Mouse (Mus musculus) forebrain, embryonic 14.5 days (tissue): ENCODE measurements around the gene Arhgef18. TPM values are rescaled to one million over a fixed set of nuclear protein-coding genes. Genes with fewer than 3 reads are reported as not detected.

Experiments used
- ATAC-seq: fragments of 200-750 bp; cut with Nextera tagmentation; 2 replicates; pipeline ENCODE4 v1.8.0; 2017; ENCODE audit warnings: mild to moderate bottlenecking, moderate library complexity
- DNase-seq: peaks from one replicate; pipeline ENCODE4 v3.0.0-alpha.2; 2015; ENCODE audit warnings: low spot score
- H3K27ac ChIP-seq: fragments of 300-500 bp; sonication (generic); 2 replicates; pipeline ENCODE4 v1.5.1; 2014; ENCODE audit warnings: low read depth, mild to moderate bottlenecking, control low read depth, low read length, moderate library complexity
- H3K27me3 ChIP-seq: fragments of 300-500 bp; sonication (generic); replicated peaks from 2 replicates; pipeline ENCODE4 v1.6.1; 2014; ENCODE audit warnings: low read length, control low read depth, mixed read lengths; ENCODE audit not compliant: control insufficient read depth, insufficient read depth
- H3K36me3 ChIP-seq: fragments of 300-500 bp; sonication (generic); 2 replicates; pipeline ENCODE4 v1.6.1; 2014; ENCODE audit warnings: low read length, control low read depth; ENCODE audit not compliant: control insufficient read depth, insufficient read depth
- H3K4me1 ChIP-seq: fragments of 300-500 bp; sonication (generic); 2 replicates; pipeline ENCODE4 v1.6.1; 2014; ENCODE audit warnings: antibody characterized with exemption, low read length, control low read depth; ENCODE audit not compliant: control insufficient read depth, insufficient read depth
- H3K4me2 ChIP-seq: fragments of 300-500 bp; sonication (generic); 2 replicates; pipeline ENCODE4 v1.6.1; 2014; ENCODE audit warnings: mild to moderate bottlenecking, control low read depth, low read length
- H3K4me3 ChIP-seq: fragments of 300-500 bp; sonication (generic); 2 replicates; pipeline ENCODE4 v1.5.1; 2014; ENCODE audit warnings: low read depth, low read length, control low read depth
- H3K9ac ChIP-seq: fragments of 300-500 bp; sonication (generic); 2 replicates; pipeline ENCODE4 v1.6.1; 2014; ENCODE audit warnings: mild to moderate bottlenecking, low read length, control low read depth, moderate library complexity
- H3K9me3 ChIP-seq: fragments of 300-500 bp; sonication (generic); replicated peaks from 2 replicates; pipeline ENCODE4 v1.6.1; 2016; ENCODE audit warnings: low read length, control low read depth, mixed read lengths; ENCODE audit not compliant: control insufficient read depth
- WGBS: fragments of 180-500 bp; shearing (Covaris S2); extraction: QIAGEN DNeasy Blood & Tissue Kit; methylation state at CpG from one replicate; pipeline ENCODE4 v1.1.7; 2014; 5-methylcytosine and 5-hydroxymethylcytosine counted together
- polyA plus RNA-seq: library from polyadenylated mRNA; unstranded; fragments of >200 nt; fragmentation: Nextera tagmentation; extraction: Ambion mirVana; gene quantifications from 2 replicates; pipeline ENCODE4 v1.2.1, GENCODE M21; 2014

Gene Arhgef18
- polyA plus RNA-seq, 1 experiment from 2014 or later: 8.6 TPM

DNA sequence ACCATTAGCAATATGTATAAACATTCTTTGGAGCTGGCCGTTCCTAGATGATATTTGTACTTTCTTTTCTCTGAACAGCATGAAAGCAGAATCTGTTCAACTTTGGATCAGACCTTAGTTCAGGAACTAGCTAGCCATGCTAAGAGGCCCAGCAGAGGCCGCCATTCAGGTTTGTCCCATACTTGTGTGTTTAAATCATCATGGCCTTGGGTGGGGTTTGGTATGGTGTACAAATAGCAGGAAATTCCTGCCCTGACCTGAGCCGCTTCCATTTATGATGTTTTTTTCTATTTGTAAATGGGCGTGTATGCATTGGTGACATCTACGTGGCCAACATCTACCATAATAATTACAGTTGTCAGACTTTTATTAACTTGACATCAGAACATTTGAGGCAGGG, 32.4 kb downstream of the Arhgef18 start:
- Histone ChIP-seq H3K36me3 (peaks cover 23% of the 10 kb centered on the region), H3K9ac (no peak overlapping the region), H3K4me2 (no peak overlapping the region), H3K4me1 (no peaks in the 10 kb centered on the region), H3K4me3 (no peak overlapping the region), H3K9me3 (no peaks in the 10 kb centered on the region), H3K27me3 (no peaks in the 10 kb centered on the region), H3K27ac (no peak overlapping the region)
- 89% methylated on average over 5 of the region's 5 CpGs for WGBS
- DNase-seq (no peak), ATAC-seq (no peak)

DNA sequence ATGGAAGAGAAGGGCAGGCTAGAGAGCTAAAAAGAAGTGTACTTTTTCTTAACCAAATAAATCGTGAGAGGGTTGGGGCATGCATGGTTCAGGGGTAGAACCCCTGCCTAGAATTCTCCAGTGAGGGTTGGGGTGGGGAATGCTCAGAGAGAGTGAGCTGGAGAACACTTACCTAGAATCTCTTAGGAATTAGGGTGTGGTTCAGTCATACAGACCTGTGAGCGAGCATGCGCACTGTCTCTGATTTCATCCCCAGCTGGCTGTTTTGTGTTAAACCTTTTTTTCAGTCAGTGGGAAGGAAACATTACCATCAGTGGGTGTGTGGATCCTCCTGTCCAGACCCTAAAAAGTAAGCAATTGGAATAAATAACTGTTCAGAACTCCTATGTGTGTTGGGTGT, 33.4 kb downstream of the Arhgef18 start:
- H3K27me3 ChIP-seq: no peaks in the 10 kb centered on the region
- no peaks in the 10 kb centered on the region for H3K4me1 ChIP-seq
- ATAC-seq (no peak), DNase-seq (no peak)
- H3K9ac ChIP-seq: no peak overlapping the region
- no peak overlapping the region for H3K4me2 ChIP-seq
- no peaks in the 10 kb centered on the region for H3K9me3 ChIP-seq
- 91% methylated on average over 3 of the region's 3 CpGs for WGBS
- H3K27ac ChIP-seq: no peak overlapping the region
- no peak overlapping the region for H3K4me3 ChIP-seq
- H3K36me3 ChIP-seq: peaks cover 31% of the 10 kb centered on the region

DNA sequence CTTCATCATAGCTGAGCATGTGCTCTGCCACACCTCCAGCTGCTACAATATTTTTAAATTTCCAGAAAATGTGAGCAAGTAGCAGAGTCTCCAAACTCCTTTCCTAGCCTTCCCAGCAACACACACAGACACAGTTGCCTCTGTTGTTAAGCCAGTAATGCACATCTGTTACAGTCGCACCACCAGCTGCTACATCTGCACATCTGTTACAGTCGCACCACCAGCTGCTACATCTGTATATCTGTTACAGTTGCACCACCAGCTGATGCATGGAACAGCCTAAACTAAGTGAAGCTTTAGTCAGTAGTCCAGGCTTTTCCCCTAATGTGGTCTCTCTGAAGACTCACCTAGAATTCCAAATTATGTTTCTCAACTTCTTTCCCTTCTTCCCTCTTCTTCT, 35.6 kb downstream of the Arhgef18 start:
- DNase-seq (no peak), ATAC-seq (no peak)
- Histone ChIP-seq H3K27ac (no peak overlapping the region), H3K9me3 (no peaks in the 10 kb centered on the region), H3K4me2 (no peak overlapping the region), H3K9ac (no peak overlapping the region), H3K4me3 (no peak overlapping the region), H3K27me3 (no peaks in the 10 kb centered on the region), H3K4me1 (no peaks in the 10 kb centered on the region), H3K36me3 (peaks cover 51% of the 10 kb centered on the region)
- WGBS: 92% methylated on average over 2 of the region's 2 CpGs

DNA sequence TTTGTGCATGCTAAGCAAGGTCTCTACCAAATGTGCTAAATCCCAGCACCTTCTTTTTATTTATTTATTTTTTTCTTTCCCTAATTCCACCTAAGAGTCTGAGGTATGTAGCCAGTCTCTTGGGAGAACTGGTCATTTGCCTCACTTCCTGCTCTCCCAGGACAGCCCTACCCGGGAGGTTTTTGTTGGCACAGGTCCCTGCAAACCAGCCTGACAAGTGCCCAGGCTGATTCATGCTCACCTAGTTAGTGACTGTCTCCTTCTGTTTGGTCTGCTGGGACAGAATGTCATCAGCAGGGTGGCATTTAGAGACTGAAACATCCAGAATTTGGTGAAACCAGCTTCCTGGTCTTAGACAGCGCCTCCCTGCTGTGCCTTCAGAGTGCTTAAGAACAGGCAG, 37.2 kb downstream of the Arhgef18 start:
- WGBS: 77% methylated on average over 2 of the region's 2 CpGs

DNA sequence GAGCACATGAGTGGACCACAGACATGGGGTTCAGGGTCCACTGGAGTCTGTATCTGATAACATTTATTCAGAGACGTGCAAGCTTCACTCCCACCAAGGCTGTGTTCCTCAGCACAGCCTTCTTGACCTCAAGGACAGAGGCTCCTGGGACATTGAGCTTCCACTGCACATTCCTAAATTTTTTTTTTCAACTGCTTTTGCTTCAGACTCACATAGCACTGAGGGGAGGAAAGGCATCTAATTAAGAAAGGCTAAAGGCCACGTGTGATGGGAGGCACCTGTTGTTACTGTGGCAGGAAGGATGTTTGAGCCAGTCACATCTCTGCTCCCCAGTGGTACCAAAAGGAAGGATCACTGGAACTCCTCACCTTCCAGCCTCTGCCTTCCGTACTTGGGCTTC, 38.3 kb downstream of the Arhgef18 start:
- H3K9me3 ChIP-seq: no peaks in the 10 kb centered on the region
- no peak overlapping the region for H3K27ac ChIP-seq
- H3K36me3 ChIP-seq: peaks cover 75% of the 10 kb centered on the region
- 93% methylated on average over 3 of the region's 3 CpGs for WGBS
- DNase-seq: no peak
- no peak for ATAC-seq
- no peaks in the 10 kb centered on the region for H3K27me3 ChIP-seq
- no peak overlapping the region for H3K4me2 ChIP-seq
- no peak overlapping the region for H3K4me3 ChIP-seq
- no peaks in the 10 kb centered on the region for H3K4me1 ChIP-seq
- H3K9ac ChIP-seq: no peak overlapping the region

More for the DNA sequence above, 37.2 kb downstream of the Arhgef18 start:
- DNase-seq (no peak), ATAC-seq (no peak)
- H3K27ac ChIP-seq: no peak overlapping the region
- H3K9ac ChIP-seq: no peak overlapping the region
- no peak overlapping the region for H3K4me2 ChIP-seq
- H3K9me3 ChIP-seq: no peaks in the 10 kb centered on the region
- no peaks in the 10 kb centered on the region for H3K4me1 ChIP-seq
- H3K27me3 ChIP-seq: no peaks in the 10 kb centered on the region
- peaks cover 63% of the 10 kb centered on the region for H3K36me3 ChIP-seq
- no peak overlapping the region for H3K4me3 ChIP-seq

DNA sequence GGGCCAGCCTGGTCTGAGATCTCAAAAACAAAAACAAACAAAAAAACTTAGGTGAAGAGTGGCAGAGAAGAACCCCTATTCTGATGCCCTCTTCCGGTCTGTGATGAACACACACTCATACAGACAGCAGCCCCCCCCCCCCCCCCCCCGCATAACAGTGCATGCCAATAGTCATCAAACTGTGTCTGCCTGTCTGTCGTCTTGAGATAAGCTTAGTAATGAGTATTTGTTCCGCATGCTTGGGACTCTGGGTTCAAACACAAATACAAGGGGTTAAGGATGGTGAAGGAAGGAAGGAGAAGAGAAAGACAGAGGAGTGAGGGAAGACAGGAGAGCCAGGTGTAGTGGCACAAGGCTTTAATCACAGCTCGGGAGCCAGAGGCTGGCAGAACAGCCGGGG, 43.7 kb downstream of the Arhgef18 start:
- ATAC-seq (no peak), DNase-seq (no peak)
- WGBS: 82% methylated on average over 5 of the region's 6 CpGs
- H3K9ac ChIP-seq: no peak overlapping the region
- no peak overlapping the region for H3K4me3 ChIP-seq
- H3K4me2 ChIP-seq: no peak overlapping the region
- H3K4me1 ChIP-seq: no peaks in the 10 kb centered on the region
- H3K36me3 ChIP-seq: peaks cover 92% of the 10 kb centered on the region
- H3K9me3 ChIP-seq: no peaks in the 10 kb centered on the region
- no peaks in the 10 kb centered on the region for H3K27me3 ChIP-seq
- H3K27ac ChIP-seq: no peak overlapping the region

DNA sequence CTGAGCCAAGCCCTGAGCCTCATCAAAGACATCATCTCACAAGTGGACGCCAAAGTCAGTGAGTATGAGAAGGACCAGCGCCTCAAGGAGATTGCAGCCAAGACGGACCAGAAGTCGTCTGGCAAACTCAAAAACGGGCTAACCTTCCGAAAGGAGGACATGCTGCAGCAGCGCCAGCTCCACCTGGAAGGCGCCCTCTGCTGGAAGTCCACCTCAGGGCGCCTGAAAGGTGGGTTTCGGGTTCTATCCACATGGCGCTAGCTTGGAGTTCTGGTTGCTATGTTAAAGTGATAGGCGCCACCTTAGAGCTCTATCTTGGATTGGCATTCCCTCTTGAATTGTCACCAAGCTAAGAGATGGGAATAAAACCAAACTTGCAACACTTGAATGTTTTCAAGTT, 46.7 kb downstream of the Arhgef18 start:
- no peak overlapping the region for H3K4me2 ChIP-seq
- no peak overlapping the region for H3K4me3 ChIP-seq
- 74% methylated on average over 12 of the region's 12 CpGs for WGBS
- DNase-seq (no peak), ATAC-seq (no peak)
- H3K4me1 ChIP-seq: no peaks in the 10 kb centered on the region
- H3K36me3 ChIP-seq: peaks cover 83% of the 10 kb centered on the region
- H3K9me3 ChIP-seq: no peaks in the 10 kb centered on the region
- no peak overlapping the region for H3K9ac ChIP-seq
- H3K27ac ChIP-seq: no peak overlapping the region
- H3K27me3 ChIP-seq: no peaks in the 10 kb centered on the region

DNA sequence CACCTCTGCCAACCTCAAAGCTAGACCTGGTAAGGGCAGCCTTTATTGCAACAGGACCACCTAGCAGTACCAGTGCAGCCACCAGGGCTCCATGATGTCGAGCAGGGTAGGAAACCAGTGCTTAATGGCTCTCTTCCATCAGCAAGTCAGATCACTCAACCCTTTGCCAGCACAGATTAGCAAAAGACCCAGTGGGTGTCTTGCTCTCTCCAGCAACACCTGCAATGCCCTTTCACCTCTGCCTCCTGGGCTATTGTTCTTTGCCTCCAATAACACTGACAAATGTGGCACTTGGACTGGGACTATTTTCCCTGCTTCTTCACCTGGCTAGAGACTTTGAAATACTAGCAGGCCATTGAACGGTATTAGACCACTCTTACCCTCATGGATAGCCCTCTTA, 56.4 kb downstream of the Arhgef18 start:
- Histone ChIP-seq H3K9ac (no peak overlapping the region), H3K27ac (no peak overlapping the region), H3K4me3 (no peak overlapping the region), H3K4me1 (no peaks in the 10 kb centered on the region), H3K9me3 (no peaks in the 10 kb centered on the region), H3K4me2 (no peak overlapping the region), H3K27me3 (no peaks in the 10 kb centered on the region), H3K36me3 (peaks cover 87% of the 10 kb centered on the region)
- 89% methylated on average over 2 of the region's 2 CpGs for WGBS
- ATAC-seq (no peak), DNase-seq (no peak)

DNA sequence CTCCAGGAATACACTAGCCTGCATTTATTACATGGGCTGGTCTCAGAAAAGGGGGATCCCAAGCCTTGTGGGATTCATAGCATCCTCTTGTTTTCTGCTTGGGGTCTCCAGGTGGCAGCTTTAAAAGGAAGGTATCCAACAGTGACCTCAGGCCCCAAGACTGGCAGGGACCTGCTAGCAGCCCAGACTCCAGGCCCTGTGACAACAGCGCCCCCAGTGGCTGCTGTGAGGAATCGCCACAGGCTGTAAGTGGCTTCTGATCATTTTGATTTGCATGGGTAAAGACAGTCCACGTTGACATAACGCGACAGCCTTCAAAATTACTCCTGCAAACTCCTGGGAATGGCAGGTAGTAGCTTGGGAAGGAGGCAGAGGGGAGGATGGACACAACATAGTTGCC, 57.9 kb downstream of the Arhgef18 start:
- Histone ChIP-seq H3K4me2 (no peak overlapping the region), H3K27me3 (no peaks in the 10 kb centered on the region), H3K9me3 (no peaks in the 10 kb centered on the region), H3K9ac (no peak overlapping the region), H3K36me3 (peaks cover 92% of the 10 kb centered on the region), H3K4me1 (no peaks in the 10 kb centered on the region), H3K27ac (no peak overlapping the region), H3K4me3 (no peak overlapping the region)
- DNase-seq (peak; percentile 67), ATAC-seq (peak; percentile 58; the same call in 1 of the 2 replicates)
- WGBS: 30% methylated on average over 5 of the region's 5 CpGs
